Mouse (Mus musculus) kidney, adult 2 months (tissue): ENCODE measurements around the gene Ciita.

ENCODE experiments used
- CTCF ChIP-seq: fragments of 200-500 bp; conservative IDR thresholded peaks from 2 replicates; pipeline ENCODE4 v1.5.1; 2011; ENCODE audit warnings: low read depth, mild to moderate bottlenecking, control low read depth, low read length, moderate library complexity, mixed read lengths; ENCODE audit not compliant: insufficient read depth, insufficient read length
- POLR2A ChIP-seq: fragments of 200-500 bp; IDR thresholded peaks from one replicate; pipeline ENCODE4 v1.6.1; 2011; ENCODE audit warnings: low read depth, low read length, control low read depth

DNA sequence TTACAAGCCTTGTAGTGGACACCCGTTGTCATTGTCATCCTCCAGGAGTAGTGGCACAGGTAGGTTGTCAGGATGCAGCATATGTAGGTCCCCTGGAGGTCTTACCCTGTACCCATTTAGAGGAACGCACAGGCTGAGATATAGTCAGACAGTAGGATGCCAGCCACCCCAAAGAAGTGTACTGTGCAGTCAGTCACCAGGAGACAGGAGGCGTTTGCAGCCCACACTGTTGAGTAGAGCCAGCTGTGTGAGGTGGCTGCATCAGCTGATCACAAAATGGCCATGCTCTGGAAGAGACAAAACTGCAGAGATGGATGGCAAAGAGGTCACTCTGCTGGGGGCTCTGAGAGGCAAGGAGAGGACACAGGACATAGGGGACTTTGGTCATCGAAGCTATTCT is 47.5 kb upstream of the Ciita start:
- TF ChIP-seq CTCF (no peak), POLR2A (no peak)
